Mouse (Mus musculus) myocyte (in vitro differentiated cells): Measurements from ENCODE around the gene Cs. TPM values are rescaled to one million over a fixed set of nuclear protein-coding genes. Genes with fewer than 3 reads are reported as not detected.

Experiments
- H3K27me3 ChIP-seq: one replicate; pipeline ENCODE4 v1.6.1; 2011; ENCODE audit not compliant: control insufficient read depth, insufficient read depth, insufficient read length
- H3K36me3 ChIP-seq: one replicate; pipeline ENCODE4 v1.6.1; 2011; ENCODE audit not compliant: control insufficient read depth, insufficient read depth
- H3K4me2 ChIP-seq: one replicate; pipeline ENCODE4 v1.6.1; 2011; ENCODE audit warnings: low read depth, control low read depth
- H3K4me3 ChIP-seq: one replicate; pipeline ENCODE4 v1.5.1; 2011; ENCODE audit warnings: mild to moderate bottlenecking, control low read depth, moderate library complexity
- H3K79me2 ChIP-seq: one replicate; pipeline ENCODE4 v1.6.1; 2011; ENCODE audit not compliant: control insufficient read depth, insufficient read depth
- H3ac ChIP-seq: one replicate; pipeline ENCODE4 v1.6.1; 2011; ENCODE audit not compliant: control insufficient read depth, insufficient read length
- CEBPB ChIP-seq: IDR thresholded peaks from 2 replicates; pipeline ENCODE4 v1.6.1; 2011; ENCODE audit warnings: mild to moderate bottlenecking, moderate library complexity; ENCODE audit not compliant: poor library complexity, insufficient read depth, severe bottlenecking
- E2F4 ChIP-seq: IDR thresholded peaks from one replicate; pipeline ENCODE4 v1.6.1; 2011; ENCODE audit warnings: mild to moderate bottlenecking, control low read depth, moderate library complexity; ENCODE audit not compliant: insufficient read depth
- MAX ChIP-seq: IDR thresholded peaks from one replicate; pipeline ENCODE4 v1.6.1; 2011; ENCODE audit warnings: low read depth, mild to moderate bottlenecking, control low read depth
- MYOD1 ChIP-seq, 3 experiments: IDR thresholded peaks; one replicate each; pipeline ENCODE4 v1.6.1; 2011; ENCODE audit warnings: control low read depth in 2 of 3, low read depth in 2 of 3, mild to moderate bottlenecking in 2 of 3, moderate library complexity in 1 of 3; ENCODE audit not compliant: insufficient read length in 2 of 3, control insufficient read depth in 1 of 3
- MYOG ChIP-seq, 3 experiments: IDR thresholded peaks; one replicate each; pipeline ENCODE4 v1.6.1; 2011; ENCODE audit warnings: control low read depth in 2 of 3, low read depth in 2 of 3, mild to moderate bottlenecking in 2 of 3; ENCODE audit not compliant: insufficient read length in 2 of 3, control insufficient read depth in 1 of 3, insufficient read depth in 1 of 3
- POLR2A ChIP-seq: IDR thresholded peaks from one replicate; pipeline ENCODE4 v1.6.1; 2011; ENCODE audit warnings: low read depth, mild to moderate bottlenecking, control low read depth, moderate library complexity; ENCODE audit not compliant: insufficient read length
- POLR2AphosphoS2 ChIP-seq: IDR thresholded peaks from one replicate; pipeline ENCODE4 v1.6.1; 2011; ENCODE audit warnings: low read depth, control low read depth; ENCODE audit not compliant: insufficient read length
- REST ChIP-seq: IDR thresholded peaks from one replicate; pipeline ENCODE4 v1.6.1; 2011; ENCODE audit warnings: mild to moderate bottlenecking, control low read depth, moderate library complexity; ENCODE audit not compliant: insufficient read depth, insufficient read length
- SRF ChIP-seq: IDR thresholded peaks from one replicate; pipeline ENCODE4 v1.6.1; 2011; ENCODE audit warnings: low read depth; ENCODE audit not compliant: control insufficient read depth, insufficient read length
- TCF12 ChIP-seq: IDR thresholded peaks from one replicate; pipeline ENCODE4 v1.6.1; 2011; ENCODE audit warnings: mild to moderate bottlenecking, control low read depth; ENCODE audit not compliant: poor library complexity, insufficient read depth, severe bottlenecking
- TCF3 ChIP-seq: IDR thresholded peaks from one replicate; pipeline ENCODE4 v1.6.1; 2011; ENCODE audit warnings: low read depth, control low read depth; ENCODE audit not compliant: insufficient read length
- USF1 ChIP-seq: IDR thresholded peaks from one replicate; pipeline ENCODE4 v1.6.1; 2011; ENCODE audit warnings: low read depth, mild to moderate bottlenecking, control low read depth, moderate library complexity
- polyA plus RNA-seq: library from polyadenylated mRNA; unstranded; fragments of >200 nt; fragmentation: generic; extraction: Trizol; gene quantifications from one replicate; pipeline ENCODE4 v1.2.1, GENCODE M21; 2012; ENCODE audit warnings: missing spikeins

Gene Cs
- polyA plus RNA-seq, 1 experiment, result 253 TPM

DNA sequence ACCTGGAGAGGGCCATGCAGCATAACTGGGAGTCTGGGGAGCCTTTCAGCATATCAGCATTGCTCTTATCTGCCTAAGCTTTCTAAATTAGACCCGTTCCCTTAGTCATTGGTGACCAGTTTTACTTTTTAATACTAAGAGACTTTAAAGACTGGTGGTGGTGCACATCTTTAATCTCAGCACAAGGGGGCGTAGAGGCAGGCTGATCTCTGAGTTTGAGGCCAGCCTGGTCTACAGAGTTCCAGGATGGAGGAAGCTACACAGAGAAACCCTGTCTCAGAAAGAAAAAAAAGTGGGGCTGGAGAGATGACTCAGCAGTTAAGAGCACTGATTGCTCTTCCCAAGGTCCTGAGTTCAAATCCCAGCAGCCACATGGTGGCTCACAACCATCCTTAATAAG lies 2.7 kb downstream of the Cs start:
- Histone ChIP-seq H3ac (no peak overlapping the region), H3K27me3 (no peaks in the 10 kb centered on the region), H3K4me3 (no peak overlapping the region), H3K4me2 (peak overlapping the region; percentile 93), H3K79me2 (peaks cover 64% of the 10 kb centered on the region), H3K36me3 (no peaks in the 10 kb centered on the region)
- TF ChIP-seq REST (no peak), TCF3 (no peak), SRF (no peak), MYOD1 (IDR thresholded peaks at IDR 0.05; ENCODE audit: control insufficient read depth in 1 of 3, insufficient read length in 2 of 3, low read depth in 2 of 3) (no peak), USF1 (no peak), MAX (no peak), CEBPB (no peak), POLR2AphosphoS2 (no peak), TCF12 (no peak), E2F4 (no peak), MYOG (IDR thresholded peaks at IDR 0.05; ENCODE audit: control insufficient read depth in 1 of 3, insufficient read depth in 1 of 3, insufficient read length in 2 of 3, low read depth in 2 of 3) (no peak), POLR2A (no peak)

DNA sequence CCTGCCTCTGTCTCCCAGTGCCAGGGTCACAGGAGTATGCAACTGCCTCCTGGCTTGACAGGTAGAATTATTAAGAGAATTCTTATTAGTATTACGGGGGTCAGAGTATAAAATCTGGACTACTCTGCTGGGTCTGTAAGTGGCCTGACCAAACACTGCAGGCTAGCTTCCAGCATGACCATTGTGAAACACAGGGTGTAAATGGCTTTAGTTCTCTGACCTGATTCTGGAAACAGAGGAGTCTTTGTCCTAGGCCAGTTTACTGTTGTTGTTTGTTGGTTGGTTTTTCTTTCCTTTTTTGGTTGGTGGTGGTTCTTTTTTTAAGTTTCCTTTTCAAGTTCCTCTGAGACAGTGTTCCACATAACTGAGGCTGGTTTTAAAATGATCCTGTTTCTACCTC lies 5.9 kb downstream of the Cs start:
- Histone ChIP-seq H3K27me3 (no peaks in the 10 kb centered on the region), H3K36me3 (no peaks in the 10 kb centered on the region), H3K4me3 (no peak overlapping the region), H3K4me2 (peak overlapping the region; percentile 43), H3K79me2 (peaks cover 89% of the 10 kb centered on the region), H3ac (no peak overlapping the region)
- TF ChIP-seq TCF12 (no peak), E2F4 (no peak)

GRCm38 (mm10) chr10:128344568-128345275 lies 7.2 kb downstream of the Cs start:
- Histone ChIP-seq H3K4me2 (peak overlapping the region; percentile 86), H3K79me2 (peaks cover 88% of the 10 kb centered on the region), H3K36me3 (peaks cover under 1% of the 10 kb centered on the region), H3ac (no peak overlapping the region), H3K4me3 (no peak overlapping the region), H3K27me3 (no peaks in the 10 kb centered on the region)
- no peak for TF ChIP-seq MAX
- 0 out of 2 replicates have a peak, but pooled peaks have one; percentile 2 for TF ChIP-seq CEBPB
- TF ChIP-seq TCF3, result no peak
- peak; percentile 67 to 92 (median 84) for TF ChIP-seq MYOD1 (IDR thresholded peaks at IDR 0.05; ENCODE audit: control insufficient read depth in 1 of 3, insufficient read length in 2 of 3, low read depth in 2 of 3)
- no peak for TF ChIP-seq USF1
- TF ChIP-seq POLR2A, result peak; percentile 14
- TF ChIP-seq MYOG (IDR thresholded peaks at IDR 0.05; ENCODE audit: control insufficient read depth in 1 of 3, insufficient read depth in 1 of 3, insufficient read length in 2 of 3, low read depth in 2 of 3), result peak; percentile 29 to 90 (median 83)

DNA sequence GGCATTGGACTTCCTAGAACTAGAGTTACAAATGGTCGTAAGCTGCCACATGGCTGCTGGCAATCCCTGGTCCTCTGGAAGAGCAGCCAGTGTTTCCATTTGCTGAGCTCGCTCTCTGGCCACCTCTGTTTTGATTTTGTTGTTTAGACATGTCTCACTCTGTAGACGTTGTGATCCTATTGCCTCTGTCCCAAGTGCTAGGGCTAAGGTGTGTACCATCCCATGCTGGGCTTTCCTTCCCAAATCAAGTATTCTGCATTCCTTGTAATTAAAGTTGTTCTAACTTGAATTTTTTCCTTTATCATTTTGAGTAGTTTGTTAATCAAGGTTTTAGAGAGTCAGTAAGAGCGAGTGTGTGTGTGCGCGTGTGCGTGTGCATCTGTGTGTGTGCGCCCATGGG lies 10.0 kb downstream of the Cs start:
- H3K36me3 ChIP-seq, result peaks cover 22% of the 10 kb centered on the region
- no peak for TF ChIP-seq USF1
- no peak for TF ChIP-seq TCF3
- TF ChIP-seq MYOD1 (IDR thresholded peaks at IDR 0.05; ENCODE audit: control insufficient read depth in 1 of 3, insufficient read length in 2 of 3, low read depth in 2 of 3), result no peak
- TF ChIP-seq REST, result no peak
- TF ChIP-seq E2F4, result no peak
- no peak for TF ChIP-seq POLR2A
- TF ChIP-seq TCF12, result no peak
- no peak for TF ChIP-seq CEBPB
- no peak for TF ChIP-seq MYOG (IDR thresholded peaks at IDR 0.05; ENCODE audit: control insufficient read depth in 1 of 3, insufficient read depth in 1 of 3, insufficient read length in 2 of 3, low read depth in 2 of 3)
- TF ChIP-seq POLR2AphosphoS2, result no peak
- H3K4me2 ChIP-seq, result no peak overlapping the region
- H3K27me3 ChIP-seq, result no peaks in the 10 kb centered on the region
- H3K79me2 ChIP-seq, result peaks cover 60% of the 10 kb centered on the region
- no peak overlapping the region for H3ac ChIP-seq
- H3K4me3 ChIP-seq, result no peak overlapping the region

GRCm38 (mm10) chr10:128358796-128359195 lies 21.3 kb downstream of the Cs start:
- Histone ChIP-seq H3K4me3 (no peak overlapping the region), H3K79me2 (no peaks in the 10 kb centered on the region), H3K27me3 (no peaks in the 10 kb centered on the region), H3K36me3 (peaks cover 74% of the 10 kb centered on the region), H3ac (no peak overlapping the region), H3K4me2 (no peak overlapping the region)
- no peak for TF ChIP-seq TCF3
- no peak for TF ChIP-seq REST
- no peak for TF ChIP-seq SRF
- TF ChIP-seq E2F4, result no peak
- no peak for TF ChIP-seq MAX
- TF ChIP-seq CEBPB, result no peak
- no peak for TF ChIP-seq MYOG (IDR thresholded peaks at IDR 0.05; ENCODE audit: control insufficient read depth in 1 of 3, insufficient read depth in 1 of 3, insufficient read length in 2 of 3, low read depth in 2 of 3)
